Mouse (Mus musculus) intestine, embryonic 14.5 days (tissue): ENCODE results near the gene Nedd4. TPM values are rescaled to one million over a fixed set of nuclear protein-coding genes. Genes with fewer than 3 reads are reported as not detected.
A peak's percentile ranks its signal among the peaks of the same experiment; 100 is the strongest.

Experiments
- ATAC-seq: fragments of 200-750 bp; cut with Nextera tagmentation; replicated peaks from 2 replicates; pipeline ENCODE4 v1.8.0; 2017; ENCODE audit warnings: low read depth, moderate number of reproducible peaks, moderate TSS enrichment, moderate library complexity; ENCODE audit not compliant: low FRiP score, low TSS enrichment
- DNase-seq: peaks from one replicate; pipeline ENCODE4 v3.0.0-alpha.2; 2018; ENCODE audit warnings: low spot score
- H3K27ac ChIP-seq: fragments of 300-500 bp; sonication (generic); 2 replicates; pipeline ENCODE4 v1.5.1; 2014; ENCODE audit warnings: low read depth, mild to moderate bottlenecking, control low read depth
- H3K27me3 ChIP-seq: fragments of 300-500 bp; sonication (generic); replicated peaks from 2 replicates; pipeline ENCODE4 v1.6.1; 2014; ENCODE audit warnings: low read length, control low read depth; ENCODE audit not compliant: control insufficient read depth, insufficient read depth
- H3K36me3 ChIP-seq: fragments of 300-500 bp; sonication (generic); 2 replicates; pipeline ENCODE4 v1.6.1; 2014; ENCODE audit warnings: low read length, control low read depth; ENCODE audit not compliant: control insufficient read depth, insufficient read depth
- H3K4me1 ChIP-seq: fragments of 300-500 bp; sonication (generic); replicated peaks from 2 replicates; pipeline ENCODE4 v1.6.1; 2014; ENCODE audit warnings: low read length, control low read depth, mixed read lengths; ENCODE audit not compliant: control insufficient read depth, insufficient read depth
- H3K4me2 ChIP-seq: fragments of 300-500 bp; sonication (generic); 2 replicates; pipeline ENCODE4 v1.6.1; 2014; ENCODE audit warnings: low read length
- H3K4me3 ChIP-seq: fragments of 300-500 bp; sonication (generic); 2 replicates; pipeline ENCODE4 v1.5.1; 2014; ENCODE audit warnings: low read depth, low read length, control low read depth, mixed read lengths
- H3K9ac ChIP-seq: fragments of 300-500 bp; sonication (generic); 2 replicates; pipeline ENCODE4 v1.6.1; 2014; ENCODE audit warnings: mild to moderate bottlenecking, low read length
- H3K9me3 ChIP-seq: fragments of 300-500 bp; sonication (generic); 2 replicates; pipeline ENCODE4 v1.6.1; 2016; ENCODE audit warnings: low read length, control low read depth; ENCODE audit not compliant: control insufficient read depth
- WGBS: fragments of 180-500 bp; shearing (Covaris S2); extraction: QIAGEN DNeasy Blood & Tissue Kit; methylation state at CpG from one replicate; pipeline ENCODE4 v1.1.7; 2014; 5-methylcytosine and 5-hydroxymethylcytosine counted together
- polyA plus RNA-seq: library from polyadenylated mRNA; unstranded; fragments of >200 nt; fragmentation: Nextera tagmentation; extraction: Ambion mirVana; gene quantifications from 2 replicates; pipeline ENCODE4 v1.2.1, GENCODE M21; 2014

Gene Nedd4
- 671 and 756 TPM in 2 replicates for polyA plus RNA-seq

- H3K9ac ChIP-seq, result peak within 1 kb of the TSS; percentile 100
- peak within 1 kb of the TSS; percentile 88 for H3K4me2 ChIP-seq
- DNase-seq (peak; percentile 98), ATAC-seq (peak; percentile 86)
- H3K4me1 ChIP-seq, result peaks cover 29% of the 10 kb centered on the region
- peaks cover 30% of the 10 kb centered on the region for H3K36me3 ChIP-seq
- peak within 1 kb of the TSS; percentile 100 for H3K27ac ChIP-seq
- no peaks in the 10 kb centered on the region for H3K9me3 ChIP-seq
- no peaks in the 10 kb centered on the region for H3K27me3 ChIP-seq
- peak within 1 kb of the TSS; percentile 96 for H3K4me3 ChIP-seq
- WGBS, result under 1% methylated on average over 68 of the region's 83 CpGs
Observed at GRCm38 (mm10) chr9:72661895-72662661, at the start of gene Nedd4. Gene Nedd4, plus strand, starts transcription at chr9:72662346.

GRCm38 (mm10) chr9:72613884-72614283 is 48.3 kb upstream of the Nedd4 start:
- no peak overlapping the region for H3K27ac ChIP-seq
- WGBS, result 58% methylated on average over 2 of the region's 2 CpGs
- H3K9me3 ChIP-seq, result no peaks in the 10 kb centered on the region
- no peaks in the 10 kb centered on the region for H3K4me1 ChIP-seq
- H3K4me2 ChIP-seq, result no peak overlapping the region
- DNase-seq (no peak), ATAC-seq (no peak)
- peaks cover 47% of the 10 kb centered on the region for H3K36me3 ChIP-seq
- H3K9ac ChIP-seq, result no peak overlapping the region
- H3K27me3 ChIP-seq, result no peaks in the 10 kb centered on the region
- H3K4me3 ChIP-seq, result no peak overlapping the region

GRCm38 (mm10) chr9:72614786-72615480 is 47.2 kb upstream of the Nedd4 start:
- Histone ChIP-seq H3K4me1 (no peaks in the 10 kb centered on the region), H3K27me3 (no peaks in the 10 kb centered on the region), H3K9ac (no peak overlapping the region), H3K4me2 (no peak overlapping the region), H3K9me3 (no peaks in the 10 kb centered on the region), H3K27ac (no peak overlapping the region), H3K36me3 (peaks cover 49% of the 10 kb centered on the region), H3K4me3 (no peak overlapping the region)
- DNase-seq (no peak), ATAC-seq (no peak)
- WGBS, result 50% methylated on average over 6 of the region's 6 CpGs

DNA sequence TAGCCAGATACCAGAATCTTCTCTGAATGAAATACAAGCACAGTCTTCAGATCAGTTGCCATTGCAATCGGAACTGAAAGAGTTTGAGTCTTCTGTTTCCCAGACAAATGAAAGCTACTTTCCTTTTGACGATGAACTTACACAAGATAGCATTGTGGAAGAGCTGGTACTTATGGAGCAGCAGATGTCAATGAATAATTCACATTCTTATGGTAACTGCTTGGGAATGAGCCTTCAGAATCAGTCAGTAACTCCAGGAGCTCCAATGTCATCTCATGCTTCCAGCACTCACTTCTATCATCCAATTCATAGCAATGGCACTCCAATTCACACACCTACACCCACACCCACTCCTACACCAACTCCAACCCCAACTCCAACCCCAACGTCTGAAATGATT is 44.1 kb upstream of the Nedd4 start:
- DNase-seq (no peak), ATAC-seq (no peak)
- Histone ChIP-seq H3K4me2 (no peak overlapping the region), H3K9me3 (no peaks in the 10 kb centered on the region), H3K4me3 (no peak overlapping the region), H3K9ac (no peak overlapping the region), H3K27me3 (no peaks in the 10 kb centered on the region), H3K36me3 (peaks cover 39% of the 10 kb centered on the region), H3K4me1 (no peaks in the 10 kb centered on the region), H3K27ac (no peak overlapping the region)
- 87% methylated on average over 3 of the region's 3 CpGs for WGBS

DNA sequence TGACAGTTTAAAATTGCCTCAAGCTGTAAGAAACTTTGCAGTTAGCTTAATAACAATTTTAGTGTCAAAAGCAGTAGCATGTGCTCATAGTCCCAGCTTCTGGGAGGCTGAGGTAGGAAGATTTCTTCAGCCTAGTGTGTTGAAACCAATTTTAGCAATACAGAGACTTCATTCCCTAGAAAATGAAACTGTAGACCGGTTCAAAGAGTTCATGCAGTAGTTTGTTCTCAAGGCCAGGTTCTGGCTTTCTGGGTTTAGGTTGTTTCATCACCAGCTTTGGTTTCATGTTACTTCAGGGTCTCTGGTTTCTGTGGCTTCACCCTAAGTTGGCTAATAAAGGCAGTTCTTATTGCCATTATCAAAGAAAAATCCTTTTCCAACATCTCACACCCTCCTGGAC is 38.5 kb upstream of the Nedd4 start:
- ATAC-seq, result no peak
- Histone ChIP-seq H3K9ac (no peak overlapping the region), H3K27ac (no peak overlapping the region), H3K4me1 (peaks cover 14% of the 10 kb centered on the region), H3K4me2 (no peak overlapping the region), H3K4me3 (no peak overlapping the region), H3K27me3 (no peaks in the 10 kb centered on the region), H3K36me3 (peaks cover 11% of the 10 kb centered on the region), H3K9me3 (no peaks in the 10 kb centered on the region)
- no peak for DNase-seq
- 90% methylated on average over 1 of the region's 1 CpGs for WGBS

DNA sequence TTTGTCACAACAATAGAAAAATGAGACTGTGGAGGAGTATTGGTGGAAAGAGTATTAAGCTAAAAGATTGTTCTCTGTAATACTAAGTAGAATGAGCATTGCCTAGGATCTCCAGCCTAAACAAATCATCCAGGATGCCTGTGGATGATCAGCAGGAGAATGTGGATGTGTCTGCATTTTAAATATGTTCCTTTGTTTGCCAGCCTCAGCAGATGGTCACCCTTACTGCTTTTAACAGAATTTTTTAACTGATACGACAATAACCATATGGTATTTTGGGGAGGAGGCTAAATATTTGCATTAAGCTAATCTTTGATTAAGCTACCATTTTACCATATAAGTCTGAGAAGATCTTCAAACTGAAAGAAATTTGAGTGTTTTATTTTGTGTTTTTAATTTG is 34.5 kb upstream of the Nedd4 start:
- no peak overlapping the region for H3K4me2 ChIP-seq
- no peak overlapping the region for H3K9ac ChIP-seq
- no peak overlapping the region; the same call in 1 of the 2 replicates for H3K27ac ChIP-seq
- peaks cover 15% of the 10 kb centered on the region for H3K4me1 ChIP-seq
- H3K27me3 ChIP-seq, result no peaks in the 10 kb centered on the region
- WGBS, result 44% methylated on average over 1 of the region's 1 CpGs
- no peak for DNase-seq
- H3K9me3 ChIP-seq, result no peaks in the 10 kb centered on the region
- no peak overlapping the region for H3K4me3 ChIP-seq
- no peaks in the 10 kb centered on the region for H3K36me3 ChIP-seq
- ATAC-seq, result no peak

DNA sequence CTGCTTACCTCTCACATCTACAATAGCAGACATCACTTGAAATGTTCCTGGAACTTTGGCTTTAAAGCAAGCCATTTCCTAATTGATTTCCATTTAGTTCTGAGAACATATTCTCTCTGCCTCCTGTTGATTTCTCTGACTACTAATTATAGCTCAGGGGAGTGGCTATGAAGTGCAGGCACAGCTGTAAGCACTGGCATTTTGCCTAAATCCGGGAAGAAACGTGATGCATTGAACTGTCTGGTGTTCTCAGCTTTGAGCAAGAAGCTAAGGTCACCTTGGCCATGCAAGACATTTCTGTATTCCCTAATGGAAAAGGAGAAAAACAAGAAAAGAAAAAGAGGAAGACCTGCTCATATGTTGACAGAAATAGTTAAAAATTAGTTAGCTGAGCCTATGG is 33.6 kb upstream of the Nedd4 start:
- Histone ChIP-seq H3K4me3 (no peak overlapping the region), H3K27me3 (no peaks in the 10 kb centered on the region), H3K9ac (no peak overlapping the region), H3K36me3 (no peaks in the 10 kb centered on the region), H3K4me2 (no peak overlapping the region), H3K4me1 (peaks cover 15% of the 10 kb centered on the region), H3K27ac (peak overlapping the region; percentile 44; the same call in 1 of the 2 replicates), H3K9me3 (no peaks in the 10 kb centered on the region)
- DNase-seq (no peak), ATAC-seq (0 out of 2 replicates have a peak, but pooled peaks have one; percentile 55)
- 8% methylated on average over 2 of the region's 2 CpGs for WGBS

DNA sequence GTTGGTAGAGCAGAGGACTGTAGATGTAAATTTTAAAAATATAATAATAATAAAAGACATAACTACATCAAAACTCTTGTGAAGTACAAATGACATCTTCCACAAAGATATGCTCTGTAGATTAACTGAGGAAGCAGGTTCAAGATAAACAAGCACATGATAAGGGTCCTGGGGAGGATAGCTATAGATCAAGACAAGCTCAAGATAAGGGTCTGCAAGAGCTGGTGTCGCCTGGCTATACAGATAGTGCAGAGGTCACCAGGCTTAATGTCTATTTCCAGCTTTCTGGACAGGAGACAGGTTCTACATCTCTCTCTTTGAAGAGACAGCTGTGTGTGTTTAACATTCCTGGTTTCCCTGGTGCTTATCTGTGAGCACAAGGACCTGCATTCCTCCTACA is 29.9 kb upstream of the Nedd4 start:
- WGBS, result 19% methylated on average over 1 of the region's 1 CpGs
- Histone ChIP-seq H3K27ac (no peak overlapping the region), H3K9me3 (no peaks in the 10 kb centered on the region), H3K4me3 (no peak overlapping the region), H3K4me2 (no peak overlapping the region), H3K4me1 (peaks cover 11% of the 10 kb centered on the region), H3K9ac (no peak overlapping the region), H3K36me3 (no peaks in the 10 kb centered on the region), H3K27me3 (no peaks in the 10 kb centered on the region)
- ATAC-seq (no peak), DNase-seq (no peak)
